Mouse (Mus musculus) leukemia stem cell, adult 10-12 weeks (primary cell): ENCODE data around the gene Olfr1175-ps. TPM values are rescaled to one million over a fixed set of nuclear protein-coding genes. Genes with fewer than 3 reads are reported as not detected.

Experiments
- polyA plus RNA-seq: library from polyadenylated mRNA; stranded (reverse); fragments of >175 nt; gene quantifications from 2 replicates; pipeline ENCODE4 v1.2.3, GENCODE M21; 2012; ENCODE audit warnings: low replicate concordance

Gene Olfr1175-ps
- polyA plus RNA-seq = not detected in 2 replicates

DNA sequence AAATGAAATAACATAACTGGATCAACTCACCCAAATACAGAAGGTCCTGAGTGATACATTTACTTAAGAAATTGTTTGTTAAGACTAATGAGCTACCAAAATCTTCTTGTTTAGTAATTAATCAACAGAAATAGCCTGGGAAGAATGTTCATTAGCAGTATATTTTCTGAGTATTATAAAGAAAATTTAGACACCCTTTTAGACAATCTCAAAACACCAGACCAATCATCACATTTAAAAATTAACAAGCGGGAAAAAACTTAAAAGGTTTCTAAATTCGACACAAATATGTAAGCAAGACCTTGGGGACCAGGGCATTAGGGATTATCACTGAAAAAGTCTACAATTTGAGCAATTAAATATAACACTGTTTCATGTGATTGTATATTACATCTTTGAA, at the start of gene Olfr1175-ps:
Olfr1175-ps (minus strand) TSS at position 101 of the 400 bp plus-strand sequence.

DNA sequence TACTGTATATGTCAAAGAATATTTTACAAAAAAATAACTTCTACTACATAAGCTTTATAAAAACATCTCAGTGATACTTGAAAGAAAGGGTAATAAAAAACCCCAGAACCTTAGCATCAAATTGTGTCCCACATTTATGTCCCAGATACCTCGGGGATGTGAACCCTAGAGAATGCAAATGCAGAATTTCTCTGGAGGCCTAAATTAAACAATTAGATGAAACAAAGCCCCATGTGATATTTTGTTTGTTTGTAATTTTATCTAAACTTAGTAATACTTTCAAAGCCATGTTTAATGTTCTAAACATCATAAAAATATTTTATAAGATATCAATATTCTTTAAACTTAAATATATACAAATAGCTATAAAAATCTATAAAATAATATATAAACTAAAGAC, 19.4 kb upstream of the Olfr1175-ps start, which contains the start of gene Olfr1177-ps:
Olfr1177-ps (minus strand) TSS at position 101 of the 400 bp plus-strand sequence.

DNA sequence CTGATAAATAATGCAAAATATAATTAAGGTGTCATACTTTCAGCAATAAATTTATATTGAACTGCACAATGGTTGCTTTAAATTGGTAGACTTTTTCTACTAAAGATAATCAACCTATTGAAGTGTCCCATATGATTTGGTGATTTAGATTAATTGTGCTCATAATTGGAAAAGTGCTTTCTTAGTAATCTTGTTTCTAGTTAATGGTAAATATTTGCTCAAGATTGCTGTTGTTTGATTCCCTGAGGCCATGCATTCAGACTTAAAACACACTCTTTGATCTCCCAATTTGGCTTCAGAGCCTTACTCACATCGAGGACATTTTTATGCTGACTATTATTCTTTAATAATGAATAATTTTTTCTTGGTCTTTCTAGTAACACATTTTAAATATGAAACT, 9.4 kb upstream of the Olfr1175-ps start, which contains the start of gene Olfr1176:
Olfr1176 (plus strand) TSS at position 301 of the 400 bp plus-strand sequence.

DNA sequence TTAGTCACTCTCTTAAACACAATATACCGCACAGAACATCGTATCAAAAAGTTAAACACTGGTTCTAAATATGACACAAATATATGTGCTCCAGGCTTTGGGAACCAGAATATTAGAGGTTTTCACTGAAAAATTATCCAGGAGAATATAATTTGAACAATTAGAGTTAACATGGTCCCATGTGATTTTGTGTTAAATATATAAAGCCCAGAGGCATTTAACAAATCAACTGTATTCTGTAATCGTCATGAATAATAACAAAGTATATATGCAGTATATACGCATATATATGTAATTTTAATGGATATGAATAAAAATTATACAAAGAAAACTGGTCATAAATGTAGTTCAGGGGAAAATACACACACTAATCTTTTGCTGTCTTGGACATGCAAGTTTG, 12.0 kb downstream of the Olfr1175-ps start, which contains the start of gene Olfr1174-ps:
Olfr1174-ps (minus strand) TSS at position 101 of the 400 bp plus-strand sequence.

DNA sequence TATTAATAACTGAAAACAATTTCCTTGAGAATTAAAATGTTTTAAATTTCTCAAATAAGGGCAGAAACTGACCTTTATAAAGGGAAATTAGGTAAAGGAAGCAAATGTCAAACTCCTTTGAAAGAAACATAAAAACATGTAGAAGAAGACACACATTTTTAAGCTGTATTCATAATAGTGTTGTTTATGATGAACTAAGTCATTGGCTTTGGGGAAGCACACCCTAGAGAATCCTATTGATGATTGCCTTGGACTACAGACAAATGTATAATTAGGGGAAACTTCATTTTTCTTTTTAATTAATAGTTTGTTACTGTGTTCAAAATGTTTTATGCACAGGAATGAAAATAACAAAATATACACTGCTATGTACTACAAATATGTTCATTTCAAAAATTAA, 47.2 kb downstream of the Olfr1175-ps start, which contains the start of gene Olfr1173:
Olfr1173 (minus strand) TSS at position 101 of the 400 bp plus-strand sequence.

Other genes starting within 250 kb of the Olfr1175-ps start
- not detected in 2 replicates for gene Olfr1164, start 233.2 kb downstream of the Olfr1175-ps start, polyA plus RNA-seq
- not detected in 2 replicates for gene Olfr1166, start 198.9 kb downstream of the Olfr1175-ps start, polyA plus RNA-seq
- gene Olfr1167, start 172.0 kb downstream of the Olfr1175-ps start, polyA plus RNA-seq = not detected in 2 replicates
- not detected in 2 replicates for gene Olfr1168, start 145.3 kb downstream of the Olfr1175-ps start, polyA plus RNA-seq
- not detected in 2 replicates for gene Olfr1170, start 98.9 kb downstream of the Olfr1175-ps start, polyA plus RNA-seq
- gene Olfr1173, start 47.3 kb downstream of the Olfr1175-ps start, polyA plus RNA-seq = not detected in 2 replicates
- gene Olfr1174-ps, start 12.1 kb downstream of the Olfr1175-ps start, polyA plus RNA-seq = not detected in 2 replicates
- gene Olfr1176, start 9.5 kb upstream of the Olfr1175-ps start, polyA plus RNA-seq = not detected in 2 replicates
- not detected in 2 replicates for gene Olfr1177-ps, start 19.3 kb upstream of the Olfr1175-ps start, polyA plus RNA-seq
- not detected in 2 replicates for gene Olfr1178, start 59.8 kb upstream of the Olfr1175-ps start, polyA plus RNA-seq
- not detected in 2 replicates for gene Olfr1179, start 79.2 kb upstream of the Olfr1175-ps start, polyA plus RNA-seq
- gene Olfr1180, start 91.9 kb upstream of the Olfr1175-ps start, polyA plus RNA-seq = not detected in 2 replicates
- not detected in 2 replicates for gene Olfr1181, start 99.0 kb upstream of the Olfr1175-ps start, polyA plus RNA-seq
- not detected in 2 replicates for gene Gm13757, start 121.9 kb upstream of the Olfr1175-ps start, polyA plus RNA-seq
- gene Olfr1183, start 127.7 kb upstream of the Olfr1175-ps start, polyA plus RNA-seq = not detected in 2 replicates
- gene Olfr1184, start 156.4 kb upstream of the Olfr1175-ps start, polyA plus RNA-seq = not detected in 2 replicates
- not detected in 2 replicates for gene Olfr1185-ps1, start 166.1 kb upstream of the Olfr1175-ps start, polyA plus RNA-seq
- not detected in 2 replicates for gene Olfr1186, start 191.3 kb upstream of the Olfr1175-ps start, polyA plus RNA-seq
- not detected in 2 replicates for gene Olfr1188, start 229.7 kb upstream of the Olfr1175-ps start, polyA plus RNA-seq